Mouse (Mus musculus): ENCODE results near the gene Arhgap23.

GRCm38 (mm10) chr11:97543181-97543733 lies 127.9 kb downstream of the Arhgap23 start:
- no peak for TF ChIP-seq POLR2A (IDR thresholded peaks at IDR 0.05; ENCODE audit: low read depth, low read length)
- TF ChIP-seq CTCF (IDR thresholded peaks at IDR 0.05; ENCODE audit: extremely low read depth, insufficient read length, insufficient replicate concordance, low read depth, low read length): no peak
